Mouse (Mus musculus): Measurements from ENCODE around the gene Lig1.

- TF ChIP-seq GATA1 (IDR thresholded peaks at IDR 0.05; ENCODE audit: low read length) (no peak), TAL1 (IDR thresholded peaks at IDR 0.05; ENCODE audit: low read length) (no peak)
These were observed 7.7 kb upstream of the Lig1 start for GRCm38 (mm10) chr7:13269394-13269793.
